Mouse (Mus musculus) ES-Bruce4 (cell line): ENCODE data around the gene Gm39653. TPM values are rescaled to one million over a fixed set of nuclear protein-coding genes. Genes with fewer than 3 reads are reported as not detected.
"Not testable (repeated sequence)": the region's sequence is repeated elsewhere in the genome, so short reads cannot be mapped to it uniquely, and the experiment has no call there.

Source experiments
- H3K27ac ChIP-seq: 2 replicates; pipeline ENCODE4 v1.5.1; 2012; ENCODE audit warnings: low read length, inconsistent platforms; ENCODE audit not compliant: insufficient read depth
- H3K27me3 ChIP-seq: 2 replicates; pipeline ENCODE4 v1.6.1; 2012; ENCODE audit warnings: mild to moderate bottlenecking, low read length, inconsistent platforms; ENCODE audit not compliant: control insufficient read depth, poor library complexity, insufficient read depth, severe bottlenecking
- H3K36me3 ChIP-seq: 2 replicates; pipeline ENCODE4 v1.6.1; 2012; ENCODE audit warnings: inconsistent platforms, mild to moderate bottlenecking, low read length, moderate library complexity; ENCODE audit not compliant: control insufficient read depth, poor library complexity, insufficient read depth, severe bottlenecking
- H3K4me1 ChIP-seq: one replicate; pipeline ENCODE4 v1.8.1; 2011; ENCODE audit warnings: low read length; ENCODE audit not compliant: control insufficient read depth, insufficient read depth
- H3K4me3 ChIP-seq: 2 replicates; pipeline ENCODE4 v1.5.1; 2011; ENCODE audit warnings: low read depth, mild to moderate bottlenecking, low read length
- H3K9ac ChIP-seq: 2 replicates; pipeline ENCODE4 v1.6.1; 2012; ENCODE audit warnings: low read depth, mild to moderate bottlenecking, inconsistent platforms; ENCODE audit not compliant: poor library complexity, severe bottlenecking
- H3K9me3 ChIP-seq: replicated peaks from 2 replicates; pipeline ENCODE4 v1.6.1; 2012; ENCODE audit warnings: mild to moderate bottlenecking, low read length, inconsistent platforms; ENCODE audit not compliant: control insufficient read depth, poor library complexity, insufficient read depth, severe bottlenecking
- CTCF ChIP-seq: IDR thresholded peaks from one replicate; pipeline ENCODE4 v1.8.1; 2011; ENCODE audit warnings: low read depth, low read length
- EP300 ChIP-seq: IDR thresholded peaks from 2 replicates; pipeline ENCODE4 v1.6.1; 2011; ENCODE audit warnings: low read depth, low read length; ENCODE audit not compliant: insufficient read depth
- POLR2A ChIP-seq: IDR thresholded peaks from one replicate; pipeline ENCODE4 v1.8.1; 2011; ENCODE audit warnings: low read length; ENCODE audit not compliant: insufficient read depth
- polyA plus RNA-seq: library from polyadenylated mRNA; stranded (reverse); fragments of >200 nt; gene quantifications from 2 replicates; pipeline ENCODE4 v1.2.4, GENCODE M21; 2011; ENCODE audit warnings: low read depth; ENCODE audit not compliant: missing spikeins, insufficient read depth, insufficient read length

Gm39653 gene
- polyA plus RNA-seq, 1 experiment, result not detected

DNA sequence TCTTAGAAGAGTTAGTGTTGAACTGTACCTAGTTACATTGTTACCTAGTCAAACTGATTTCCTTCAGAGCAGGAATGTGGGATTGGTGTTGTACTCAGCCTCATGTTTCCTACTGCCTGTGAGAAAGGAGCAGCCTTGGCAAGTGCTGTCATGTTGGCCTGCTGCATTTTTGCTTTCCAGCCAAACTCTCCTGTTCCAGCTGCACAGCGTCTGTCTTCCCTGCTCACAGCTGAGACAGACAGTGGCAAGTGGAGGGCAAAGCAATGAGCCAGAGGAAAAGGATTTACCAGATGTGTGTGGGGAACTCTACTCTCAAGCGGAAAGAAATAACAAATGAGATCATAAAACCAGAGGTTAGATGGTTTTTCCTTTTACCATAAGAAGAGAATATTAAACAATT, 12.4 kb downstream of the Gm39653 start:
- TF ChIP-seq POLR2A (no peak), CTCF (no peak), EP300 (no peak)
- no peak overlapping the region for H3K4me3 ChIP-seq
- H3K4me1 ChIP-seq, result no peaks in the 10 kb centered on the region
- no peaks in the 10 kb centered on the region for H3K27me3 ChIP-seq
- no peak overlapping the region for H3K27ac ChIP-seq
- H3K9me3 ChIP-seq, result no peaks in the 10 kb centered on the region
- no peaks in the 10 kb centered on the region for H3K36me3 ChIP-seq
- no peak overlapping the region for H3K9ac ChIP-seq

DNA sequence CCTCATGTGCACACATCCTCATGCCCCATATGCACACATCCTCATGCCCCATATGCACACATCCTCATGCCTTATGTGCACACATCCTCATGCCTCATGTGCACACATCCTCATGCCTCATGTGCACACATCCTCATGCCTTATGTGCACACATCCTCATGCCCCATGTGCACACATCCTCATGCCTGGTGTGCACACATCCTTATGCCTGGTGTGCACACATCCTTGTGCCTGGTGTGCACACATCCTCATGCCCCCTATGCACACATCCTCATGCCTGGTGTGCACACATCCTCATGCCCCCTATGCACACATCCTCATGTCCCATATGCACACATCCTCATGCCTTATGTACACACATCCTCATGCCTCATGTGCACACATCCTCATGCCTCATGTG, 14.6 kb downstream of the Gm39653 start:
- not testable (repeated sequence) for H3K27ac ChIP-seq, H3K36me3 ChIP-seq, H3K27me3 ChIP-seq, H3K9me3 ChIP-seq, H3K4me1 ChIP-seq, H3K9ac ChIP-seq, H3K4me3 ChIP-seq

DNA sequence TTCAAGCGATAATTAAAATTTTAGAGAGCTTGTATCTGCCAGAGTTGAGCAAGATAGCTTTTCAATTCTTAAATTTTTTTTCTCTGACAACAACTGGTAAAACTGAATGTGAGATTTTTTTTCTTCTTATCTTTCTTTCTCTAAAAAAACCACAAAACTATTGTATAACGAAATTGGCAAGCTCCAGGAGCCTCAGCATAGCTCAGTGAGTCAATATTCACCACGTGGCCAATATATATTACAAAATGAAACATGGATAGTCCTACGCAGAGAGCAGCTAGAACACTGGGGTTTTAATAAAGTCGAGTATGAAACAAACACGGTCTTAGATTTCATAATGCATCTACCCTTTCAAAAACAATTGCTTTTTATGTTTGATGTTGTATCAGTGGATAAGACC, 24.2 kb downstream of the Gm39653 start:
- no peaks in the 10 kb centered on the region for H3K36me3 ChIP-seq
- H3K27ac ChIP-seq, result no peak overlapping the region
- no peak overlapping the region for H3K9ac ChIP-seq
- no peaks in the 10 kb centered on the region for H3K9me3 ChIP-seq
- H3K27me3 ChIP-seq, result no peaks in the 10 kb centered on the region
- no peaks in the 10 kb centered on the region for H3K4me1 ChIP-seq
- no peak overlapping the region for H3K4me3 ChIP-seq
- TF ChIP-seq CTCF, result no peak
- TF ChIP-seq EP300, result no peak
- TF ChIP-seq POLR2A, result no peak

DNA sequence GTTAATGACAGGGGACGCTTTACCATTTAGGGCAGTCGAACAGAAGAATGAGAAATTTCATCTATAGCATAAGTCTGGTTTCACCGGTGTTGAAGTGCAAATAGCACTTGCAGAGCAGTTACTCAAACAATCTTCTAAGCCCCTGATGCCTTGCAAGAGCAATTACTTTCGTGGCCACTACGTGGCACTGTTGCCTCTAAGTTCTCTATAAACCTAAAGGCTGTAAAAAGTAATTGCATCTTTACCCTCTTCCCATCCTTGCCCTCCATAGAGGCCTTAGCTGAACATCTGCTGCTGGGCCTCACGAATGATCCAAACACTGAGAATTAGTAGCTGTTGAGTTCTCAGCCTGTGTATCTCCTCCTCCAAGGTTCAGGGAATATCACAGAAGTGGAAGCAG, 42.2 kb downstream of the Gm39653 start:
- TF ChIP-seq CTCF, result peak; percentile 13
- no peak for TF ChIP-seq EP300
- no peaks in the 10 kb centered on the region for H3K36me3 ChIP-seq
- no peaks in the 10 kb centered on the region for H3K4me1 ChIP-seq
- no peak overlapping the region for H3K9ac ChIP-seq
- no peak overlapping the region for H3K4me3 ChIP-seq
- no peaks in the 10 kb centered on the region for H3K9me3 ChIP-seq
- H3K27me3 ChIP-seq, result peaks cover 1% of the 10 kb centered on the region; the same call in 1 of the 2 replicates
- no peak overlapping the region for H3K27ac ChIP-seq

DNA sequence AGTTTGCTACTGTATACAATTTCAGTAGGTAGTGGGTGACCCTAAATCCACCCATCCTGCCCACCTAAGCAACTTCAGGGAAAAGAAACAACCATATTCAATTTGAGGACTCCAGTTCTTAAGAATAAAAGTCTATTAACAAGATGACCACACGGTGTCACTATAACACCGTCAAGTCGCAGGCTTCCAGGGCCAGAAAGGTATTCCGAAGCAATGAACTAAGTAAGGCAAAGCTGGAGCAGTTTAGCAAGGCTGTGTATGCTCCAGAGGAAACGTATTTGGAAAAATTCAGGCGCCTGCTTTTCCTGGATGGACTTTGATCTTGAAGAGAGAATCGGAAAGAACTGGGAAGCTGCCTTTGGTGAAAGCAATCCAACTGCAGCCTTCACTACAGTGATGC, 43.8 kb downstream of the Gm39653 start:
- H3K27me3 ChIP-seq, result peaks cover 1% of the 10 kb centered on the region; the same call in 1 of the 2 replicates
- H3K9ac ChIP-seq, result no peak overlapping the region
- no peak overlapping the region for H3K4me3 ChIP-seq
- no peaks in the 10 kb centered on the region for H3K9me3 ChIP-seq
- H3K27ac ChIP-seq, result no peak overlapping the region
- no peaks in the 10 kb centered on the region for H3K36me3 ChIP-seq
- no peaks in the 10 kb centered on the region for H3K4me1 ChIP-seq
- no peak for TF ChIP-seq CTCF
- no peak for TF ChIP-seq EP300
- no peak for TF ChIP-seq POLR2A

DNA sequence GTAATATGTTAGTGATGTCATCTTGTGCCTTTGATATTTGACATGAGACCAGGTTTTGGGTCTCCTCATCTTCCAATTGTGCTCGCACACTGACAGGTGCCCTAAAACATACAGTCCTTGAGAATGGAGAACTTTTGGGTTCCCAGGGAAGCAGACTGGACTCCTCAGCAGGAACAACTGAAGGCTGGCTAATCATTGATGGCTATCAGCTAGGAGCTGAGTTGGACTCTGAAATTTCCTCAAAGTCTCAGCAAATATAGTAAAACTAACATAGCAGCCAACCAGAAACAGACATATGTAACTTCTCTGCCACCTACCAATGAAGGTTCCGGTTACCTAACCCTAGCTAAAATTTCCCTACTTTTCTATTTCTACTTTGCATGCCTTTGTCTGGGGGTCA, 50.3 kb downstream of the Gm39653 start:
- H3K27ac ChIP-seq, result no peak overlapping the region
- no peaks in the 10 kb centered on the region for H3K4me1 ChIP-seq
- peaks cover 1% of the 10 kb centered on the region; the same call in 1 of the 2 replicates for H3K27me3 ChIP-seq
- no peak overlapping the region for H3K9ac ChIP-seq
- no peak for TF ChIP-seq POLR2A
- TF ChIP-seq EP300, result no peak
- TF ChIP-seq CTCF, result no peak
- no peaks in the 10 kb centered on the region for H3K9me3 ChIP-seq
- H3K4me3 ChIP-seq, result no peak overlapping the region
- no peaks in the 10 kb centered on the region for H3K36me3 ChIP-seq
